Mouse (Mus musculus): ENCODE results near the gene Rnf145. TPM values are rescaled to one million over a fixed set of nuclear protein-coding genes. Genes with fewer than 3 reads are reported as not detected.

Rnf145 gene
- polyA plus RNA-seq, 1 experiment: 361 TPM

DNA sequence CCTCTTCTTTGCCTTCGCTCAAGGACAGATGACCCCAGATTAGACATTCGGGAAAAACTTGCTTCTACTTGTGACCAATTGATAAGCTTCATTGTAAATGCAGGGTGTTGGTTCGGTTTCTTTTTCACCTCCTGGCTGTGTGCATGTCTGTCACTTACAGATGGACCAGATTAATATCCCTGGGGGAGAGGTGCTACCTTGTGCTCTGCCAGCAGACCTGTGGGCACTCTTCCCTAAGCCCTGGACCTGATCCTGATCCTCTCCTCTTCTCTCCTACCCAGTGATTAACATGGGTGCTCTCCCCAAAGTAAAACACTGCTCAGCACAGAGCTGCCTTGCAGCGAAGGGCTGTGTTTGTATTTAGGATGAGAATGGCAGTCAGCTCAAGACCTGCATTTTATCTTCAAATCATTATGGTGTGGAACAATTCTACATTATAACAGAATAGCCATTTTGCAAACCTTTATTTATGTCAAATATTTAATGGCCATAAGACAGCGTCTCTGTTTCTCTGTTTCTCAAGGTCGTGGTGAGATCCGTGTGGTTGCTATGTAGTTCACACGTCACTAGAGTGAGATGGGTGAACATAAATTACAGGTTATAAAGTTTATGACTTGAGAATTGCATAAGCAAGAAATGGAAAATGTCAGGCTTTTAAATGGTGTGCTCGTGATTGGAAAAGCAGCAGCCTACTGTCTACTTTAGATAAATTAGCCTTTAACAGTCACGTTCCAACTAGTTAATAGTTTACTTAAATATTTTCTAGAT lies 30.9 kb downstream of the Rnf145 start:
- Histone ChIP-seq H3K27me3 (ENCODE audit: control insufficient read depth, insufficient read depth, low read length) (no peaks in the 10 kb centered on the region), H3K36me3 (ENCODE audit: control insufficient read depth, insufficient read depth, low read length) (peaks cover 58% of the 10 kb centered on the region), H3K4me1 (replicated peaks; ENCODE audit: control insufficient read depth, insufficient read depth, low read length) (peaks cover 25% of the 10 kb centered on the region), H3K27ac (ENCODE audit: control insufficient read depth, insufficient read depth, low read length) (no peak overlapping the region), H3K4me3 (ENCODE audit: control insufficient read depth, insufficient read depth, low read length) (no peak overlapping the region)
- DNase-seq: no peak
- 95% methylated on average over 10 of the region's 10 CpGs for WGBS
- TF ChIP-seq CTCF (IDR thresholded peaks at IDR 0.05; ENCODE audit: borderline replicate concordance, control insufficient read depth, extremely low read depth, insufficient read depth, low read length, poor library complexity) (no peak), POLR2A (IDR thresholded peaks at IDR 0.05; ENCODE audit: control insufficient read depth, extremely low read depth, insufficient read depth, low read length, poor library complexity) (no peak)

DNA sequence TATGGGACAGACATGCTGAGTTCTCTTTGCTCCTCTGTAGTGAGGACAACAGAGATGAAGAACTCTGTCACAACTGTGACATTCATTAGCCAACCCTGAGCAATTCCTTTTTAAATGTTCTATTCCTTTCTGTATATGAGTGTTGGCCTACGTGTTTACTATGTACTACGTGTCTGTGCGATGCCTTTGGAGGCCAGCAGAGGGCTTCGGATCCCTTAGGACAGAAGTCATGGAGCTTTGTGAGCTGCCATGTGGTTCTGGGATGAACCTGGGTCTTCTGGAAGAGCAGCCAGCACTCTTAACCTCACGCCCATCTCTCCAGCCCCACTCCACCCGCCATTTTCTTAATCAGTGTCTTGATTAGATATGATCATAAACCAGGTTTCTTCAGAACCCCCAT lies 32.2 kb downstream of the Rnf145 start:
- Histone ChIP-seq H3K27me3 (ENCODE audit: control insufficient read depth, insufficient read depth, low read length) (no peaks in the 10 kb centered on the region), H3K4me1 (replicated peaks; ENCODE audit: control insufficient read depth, insufficient read depth, low read length) (peaks cover 17% of the 10 kb centered on the region), H3K36me3 (ENCODE audit: control insufficient read depth, insufficient read depth, low read length) (peaks cover 64% of the 10 kb centered on the region), H3K4me3 (ENCODE audit: control insufficient read depth, insufficient read depth, low read length) (no peak overlapping the region), H3K27ac (ENCODE audit: control insufficient read depth, insufficient read depth, low read length) (no peak overlapping the region)
- no peak for DNase-seq
- TF ChIP-seq POLR2A (IDR thresholded peaks at IDR 0.05; ENCODE audit: control insufficient read depth, extremely low read depth, insufficient read depth, low read length, poor library complexity) (no peak), CTCF (IDR thresholded peaks at IDR 0.05; ENCODE audit: borderline replicate concordance, control insufficient read depth, extremely low read depth, insufficient read depth, low read length, poor library complexity) (no peak)
- 97% methylated on average over 6 of the region's 6 CpGs for WGBS

DNA sequence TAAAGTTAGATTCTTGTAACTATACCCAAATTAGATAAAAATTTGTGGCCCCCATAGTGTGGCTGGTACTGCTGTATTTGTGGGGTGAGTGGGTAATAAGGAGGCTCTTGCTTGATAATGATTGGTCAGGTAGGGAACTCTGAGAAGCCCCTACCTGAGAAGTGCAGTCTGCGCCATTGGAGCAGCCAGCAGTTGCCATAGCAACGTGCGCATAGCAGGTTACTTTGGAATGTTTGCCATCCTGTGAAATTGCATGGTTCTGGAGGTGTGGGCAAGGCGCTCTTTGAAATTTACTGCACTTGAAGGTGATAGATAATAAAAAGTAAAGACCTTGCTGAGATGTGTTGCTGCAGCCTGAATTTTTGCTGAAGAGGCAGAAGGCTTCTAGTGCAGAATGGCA lies 35.6 kb downstream of the Rnf145 start:
- Histone ChIP-seq H3K4me3 (ENCODE audit: control insufficient read depth, insufficient read depth, low read length) (no peak overlapping the region), H3K36me3 (ENCODE audit: control insufficient read depth, insufficient read depth, low read length) (peaks cover 82% of the 10 kb centered on the region), H3K27me3 (ENCODE audit: control insufficient read depth, insufficient read depth, low read length) (no peaks in the 10 kb centered on the region), H3K27ac (ENCODE audit: control insufficient read depth, insufficient read depth, low read length) (no peak overlapping the region), H3K4me1 (replicated peaks; ENCODE audit: control insufficient read depth, insufficient read depth, low read length) (no peaks in the 10 kb centered on the region)
- 96% methylated on average over 4 of the region's 4 CpGs for WGBS
- TF ChIP-seq POLR2A (IDR thresholded peaks at IDR 0.05; ENCODE audit: control insufficient read depth, extremely low read depth, insufficient read depth, low read length, poor library complexity) (no peak), CTCF (IDR thresholded peaks at IDR 0.05; ENCODE audit: borderline replicate concordance, control insufficient read depth, extremely low read depth, insufficient read depth, low read length, poor library complexity) (no peak)
- DNase-seq: no peak

DNA sequence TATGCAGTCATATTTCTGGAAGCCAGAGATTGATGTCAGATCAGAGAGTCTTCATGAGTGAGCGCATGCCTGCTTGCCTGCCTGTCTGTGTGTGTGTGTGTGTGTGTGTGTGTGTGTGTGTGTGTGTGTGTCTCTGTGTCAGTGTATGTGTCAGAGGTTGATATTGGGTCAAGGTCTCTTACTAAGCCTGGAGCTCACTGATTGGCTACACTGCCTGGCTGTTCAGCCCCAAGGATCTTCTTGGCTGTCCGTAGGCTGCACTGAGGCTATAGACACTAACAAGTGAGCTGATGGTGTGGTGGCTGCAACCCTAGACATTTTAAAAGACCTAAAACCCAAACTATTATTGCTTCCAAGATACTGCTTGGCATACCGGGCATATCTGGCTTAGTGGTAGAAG lies 39.8 kb downstream of the Rnf145 start:
- Histone ChIP-seq H3K4me1 (replicated peaks; ENCODE audit: control insufficient read depth, insufficient read depth, low read length) (no peaks in the 10 kb centered on the region), H3K27me3 (ENCODE audit: control insufficient read depth, insufficient read depth, low read length) (no peaks in the 10 kb centered on the region), H3K27ac (ENCODE audit: control insufficient read depth, insufficient read depth, low read length) (no peak overlapping the region), H3K4me3 (ENCODE audit: control insufficient read depth, insufficient read depth, low read length) (no peak overlapping the region), H3K36me3 (ENCODE audit: control insufficient read depth, insufficient read depth, low read length) (peaks cover 83% of the 10 kb centered on the region)
- 96% methylated on average over 3 of the region's 3 CpGs for WGBS
- no peak for TF ChIP-seq POLR2A (IDR thresholded peaks at IDR 0.05; ENCODE audit: control insufficient read depth, extremely low read depth, insufficient read depth, low read length, poor library complexity)
- TF ChIP-seq CTCF (IDR thresholded peaks at IDR 0.05; ENCODE audit: borderline replicate concordance, control insufficient read depth, extremely low read depth, insufficient read depth, low read length, poor library complexity): no peak
- DNase-seq: no peak

DNA sequence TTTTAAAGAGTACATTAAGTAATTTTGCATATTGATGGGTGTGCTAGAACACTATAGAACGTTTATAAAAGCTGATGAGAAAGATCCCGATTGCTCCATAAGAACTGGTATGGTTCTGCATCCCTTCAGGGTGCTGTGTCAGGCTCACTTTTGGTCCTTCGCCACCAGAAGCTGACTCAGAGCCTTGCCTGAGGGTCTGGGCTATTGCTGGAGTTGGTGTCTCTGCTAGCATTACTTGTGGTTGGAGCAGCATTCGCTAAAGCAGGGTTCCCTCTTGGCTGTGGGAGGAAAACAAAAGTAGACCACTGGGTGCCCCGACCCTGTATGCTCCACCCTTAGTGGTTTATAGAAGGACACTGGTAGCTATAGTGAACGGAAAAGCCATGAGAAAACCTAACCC lies 40.7 kb downstream of the Rnf145 start:
- H3K27me3 ChIP-seq (ENCODE audit: control insufficient read depth, insufficient read depth, low read length): no peaks in the 10 kb centered on the region
- no peak for DNase-seq
- H3K36me3 ChIP-seq (ENCODE audit: control insufficient read depth, insufficient read depth, low read length): peaks cover 90% of the 10 kb centered on the region
- H3K4me1 ChIP-seq (replicated peaks; ENCODE audit: control insufficient read depth, insufficient read depth, low read length): no peaks in the 10 kb centered on the region
- WGBS: 93% methylated on average over 6 of the region's 6 CpGs
- no peak overlapping the region for H3K27ac ChIP-seq (ENCODE audit: control insufficient read depth, insufficient read depth, low read length)
- TF ChIP-seq POLR2A (IDR thresholded peaks at IDR 0.05; ENCODE audit: control insufficient read depth, extremely low read depth, insufficient read depth, low read length, poor library complexity): no peak
- no peak for TF ChIP-seq CTCF (IDR thresholded peaks at IDR 0.05; ENCODE audit: borderline replicate concordance, control insufficient read depth, extremely low read depth, insufficient read depth, low read length, poor library complexity)
- no peak overlapping the region for H3K4me3 ChIP-seq (ENCODE audit: control insufficient read depth, insufficient read depth, low read length)

DNA sequence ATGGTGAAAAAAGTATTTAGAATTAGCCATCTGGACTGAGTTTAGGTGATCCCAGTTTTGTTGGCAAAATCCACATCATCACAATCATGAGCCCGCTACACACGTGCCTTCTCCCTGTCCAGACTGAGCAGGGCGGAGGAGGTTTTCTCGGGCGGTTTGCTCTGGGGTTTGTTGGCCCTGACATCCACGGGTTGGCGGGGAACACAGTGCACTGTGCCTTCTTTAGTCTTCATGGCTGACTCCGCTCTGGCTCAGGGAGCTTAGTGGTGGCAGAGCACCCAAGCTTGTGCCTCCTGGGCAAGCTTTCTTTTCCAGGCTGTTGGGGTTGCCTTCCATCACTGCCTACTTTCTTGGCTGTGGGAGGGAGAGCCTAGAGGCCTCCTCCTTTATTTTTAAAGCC lies 41.6 kb downstream of the Rnf145 start:
- DNase-seq: no peak
- TF ChIP-seq CTCF (IDR thresholded peaks at IDR 0.05; ENCODE audit: borderline replicate concordance, control insufficient read depth, extremely low read depth, insufficient read depth, low read length, poor library complexity): no peak
- TF ChIP-seq POLR2A (IDR thresholded peaks at IDR 0.05; ENCODE audit: control insufficient read depth, extremely low read depth, insufficient read depth, low read length, poor library complexity): no peak
- H3K4me1 ChIP-seq (replicated peaks; ENCODE audit: control insufficient read depth, insufficient read depth, low read length): no peaks in the 10 kb centered on the region
- H3K4me3 ChIP-seq (ENCODE audit: control insufficient read depth, insufficient read depth, low read length): no peak overlapping the region
- H3K27ac ChIP-seq (ENCODE audit: control insufficient read depth, insufficient read depth, low read length): no peak overlapping the region
- 96% methylated on average over 8 of the region's 8 CpGs for WGBS
- H3K36me3 ChIP-seq (ENCODE audit: control insufficient read depth, insufficient read depth, low read length): peaks cover 96% of the 10 kb centered on the region
- no peaks in the 10 kb centered on the region for H3K27me3 ChIP-seq (ENCODE audit: control insufficient read depth, insufficient read depth, low read length)

Data from thymus, adult 2 months (tissue).